Mouse (Mus musculus): ENCODE measurements around the gene Ranbp3. TPM values are rescaled to one million over a fixed set of nuclear protein-coding genes. Genes with fewer than 3 reads are reported as not detected.
A peak's percentile ranks its signal among the peaks of the same experiment; 100 is the strongest.

Gene Ranbp3
- polyA plus RNA-seq, 1 experiment from 2014 or later, result 105 TPM

- no peak overlapping the region for H3K9ac ChIP-seq
- no peaks in the 10 kb centered on the region for H3K27me3 ChIP-seq (ENCODE audit: insufficient read depth, low read length)
- DNase-seq (no peak), ATAC-seq (ENCODE audit: insufficient read depth) (no peak)
- H3K27ac ChIP-seq (ENCODE audit: low read depth), result no peak overlapping the region
- no peak overlapping the region for H3K4me2 ChIP-seq
- TF ChIP-seq CTCF (IDR thresholded peaks at IDR 0.05; ENCODE audit: low read depth), result no peak
- no peak overlapping the region for H3K4me3 ChIP-seq (ENCODE audit: low read depth, low read length)
- no peaks in the 10 kb centered on the region for H3K36me3 ChIP-seq (ENCODE audit: insufficient read depth)
- 0 out of 2 replicates have a peak, but pooled peaks cover 5% of the 10 kb centered on the region for H3K4me1 ChIP-seq (ENCODE audit: insufficient read depth)
- H3K9me3 ChIP-seq (ENCODE audit: low read depth, low read length), result no peaks in the 10 kb centered on the region
- WGBS, result 48% methylated on average over 4 of the region's 4 CpGs
Observed at GRCm38 (mm10) chr17:56631807-56632206, 41.3 kb upstream of the Ranbp3 start.

DNA sequence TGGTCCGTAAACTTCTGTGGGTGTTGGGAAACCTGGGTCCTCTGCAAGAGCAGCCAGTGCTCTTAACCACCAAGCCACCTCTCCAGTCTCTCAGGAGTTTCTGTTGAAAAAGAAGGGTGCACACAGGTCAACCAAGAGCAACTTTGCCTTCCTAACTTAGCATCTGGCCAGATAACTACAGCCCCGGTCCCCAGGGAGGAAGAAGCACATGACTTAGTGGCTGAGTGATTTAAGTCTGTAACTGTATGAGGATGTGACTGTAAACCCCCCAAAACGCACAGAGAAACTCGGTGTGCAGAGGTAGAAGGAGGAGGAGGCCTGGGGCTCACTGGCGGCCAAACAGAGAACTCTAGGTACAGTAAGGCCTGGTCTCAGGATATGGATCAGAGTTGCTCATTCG lies 39.1 kb upstream of the Ranbp3 start:
- ATAC-seq (ENCODE audit: insufficient read depth), result no peak
- Histone ChIP-seq H3K36me3 (ENCODE audit: insufficient read depth) (no peaks in the 10 kb centered on the region), H3K9ac (no peak overlapping the region), H3K4me2 (no peak overlapping the region), H3K27me3 (ENCODE audit: insufficient read depth, low read length) (no peaks in the 10 kb centered on the region), H3K27ac (ENCODE audit: low read depth) (no peak overlapping the region), H3K4me3 (ENCODE audit: low read depth, low read length) (no peak overlapping the region), H3K4me1 (ENCODE audit: insufficient read depth) (no peaks in the 10 kb centered on the region), H3K9me3 (ENCODE audit: low read depth, low read length) (no peaks in the 10 kb centered on the region)
- WGBS, result 81% methylated on average over 6 of the region's 6 CpGs
- DNase-seq, result no peak
- no peak for TF ChIP-seq CTCF (IDR thresholded peaks at IDR 0.05; ENCODE audit: low read depth)

GRCm38 (mm10) chr17:56643237-56643636 lies 29.9 kb upstream of the Ranbp3 start:
- WGBS, result 72% methylated on average over 4 of the region's 4 CpGs
- Histone ChIP-seq H3K9me3 (ENCODE audit: low read depth, low read length) (no peaks in the 10 kb centered on the region), H3K4me2 (no peak overlapping the region), H3K9ac (no peak overlapping the region), H3K4me3 (ENCODE audit: low read depth, low read length) (no peak overlapping the region), H3K4me1 (ENCODE audit: insufficient read depth) (no peaks in the 10 kb centered on the region), H3K27ac (ENCODE audit: low read depth) (no peak overlapping the region), H3K27me3 (ENCODE audit: insufficient read depth, low read length) (no peaks in the 10 kb centered on the region), H3K36me3 (ENCODE audit: insufficient read depth) (no peaks in the 10 kb centered on the region)
- ATAC-seq (ENCODE audit: insufficient read depth), result no peak
- TF ChIP-seq CTCF (IDR thresholded peaks at IDR 0.05; ENCODE audit: low read depth), result no peak
- DNase-seq, result no peak

DNA sequence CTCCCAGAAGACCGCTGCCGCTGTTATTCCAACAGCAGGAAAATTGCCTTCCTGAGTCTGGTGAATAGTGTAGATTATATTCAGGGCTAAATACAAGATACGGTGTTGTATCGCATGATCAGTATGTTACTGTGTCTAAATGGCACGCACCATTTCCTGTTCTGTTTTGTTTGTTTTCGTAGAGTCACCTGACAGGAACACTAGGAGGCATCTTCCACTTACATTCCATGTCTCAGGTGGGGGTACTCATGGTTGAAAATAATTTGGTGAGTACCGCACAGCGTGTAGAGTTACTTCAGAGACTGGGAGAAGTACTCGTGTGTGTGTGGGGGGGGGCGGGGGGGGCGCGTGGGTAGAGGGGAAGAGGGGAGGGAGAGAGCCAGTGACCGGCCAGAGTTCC lies 25.5 kb upstream of the Ranbp3 start:
- no peak overlapping the region for H3K9ac ChIP-seq
- DNase-seq (no peak), ATAC-seq (ENCODE audit: insufficient read depth) (0 out of 2 replicates have a peak, but pooled peaks have one; percentile 4)
- H3K9me3 ChIP-seq (ENCODE audit: low read depth, low read length), result no peaks in the 10 kb centered on the region
- no peak overlapping the region for H3K4me3 ChIP-seq (ENCODE audit: low read depth, low read length)
- 32% methylated on average over 13 of the region's 13 CpGs for WGBS
- H3K27me3 ChIP-seq (ENCODE audit: insufficient read depth, low read length), result no peaks in the 10 kb centered on the region
- no peak for TF ChIP-seq CTCF (IDR thresholded peaks at IDR 0.05; ENCODE audit: low read depth)
- no peaks in the 10 kb centered on the region for H3K36me3 ChIP-seq (ENCODE audit: insufficient read depth)
- no peaks in the 10 kb centered on the region for H3K4me1 ChIP-seq (ENCODE audit: insufficient read depth)
- no peak overlapping the region for H3K4me2 ChIP-seq
- H3K27ac ChIP-seq (ENCODE audit: low read depth), result no peak overlapping the region

- H3K4me2 ChIP-seq, result no peak overlapping the region
Observed at GRCm38 (mm10) chr17:56651801-56652200, 21.3 kb upstream of the Ranbp3 start.

GRCm38 (mm10) chr17:56654771-56655170 lies 18.3 kb upstream of the Ranbp3 start:
- Histone ChIP-seq H3K9me3 (ENCODE audit: low read depth, low read length) (no peaks in the 10 kb centered on the region), H3K9ac (no peak overlapping the region), H3K27me3 (ENCODE audit: insufficient read depth, low read length) (no peaks in the 10 kb centered on the region), H3K4me3 (ENCODE audit: low read depth, low read length) (no peak overlapping the region), H3K4me1 (ENCODE audit: insufficient read depth) (no peaks in the 10 kb centered on the region), H3K27ac (ENCODE audit: low read depth) (no peak overlapping the region), H3K36me3 (ENCODE audit: insufficient read depth) (no peaks in the 10 kb centered on the region), H3K4me2 (no peak overlapping the region)
- DNase-seq (no peak), ATAC-seq (ENCODE audit: insufficient read depth) (no peak)
- 57% methylated on average over 2 of the region's 2 CpGs for WGBS
- TF ChIP-seq CTCF (IDR thresholded peaks at IDR 0.05; ENCODE audit: low read depth), result no peak

More at GRCm38 (mm10) chr17:56651801-56652200, 21.3 kb upstream of the Ranbp3 start:
- peak; percentile 63; the same call in 1 of the 2 replicates for ATAC-seq (ENCODE audit: insufficient read depth)
- Histone ChIP-seq H3K36me3 (ENCODE audit: insufficient read depth) (no peaks in the 10 kb centered on the region), H3K27ac (ENCODE audit: low read depth) (no peak overlapping the region), H3K4me1 (ENCODE audit: insufficient read depth) (no peaks in the 10 kb centered on the region), H3K4me3 (ENCODE audit: low read depth, low read length) (no peak overlapping the region), H3K9me3 (ENCODE audit: low read depth, low read length) (no peaks in the 10 kb centered on the region), H3K27me3 (ENCODE audit: insufficient read depth, low read length) (no peaks in the 10 kb centered on the region), H3K9ac (no peak overlapping the region)
- WGBS, result 30% methylated on average over 10 of the region's 10 CpGs
- TF ChIP-seq CTCF (IDR thresholded peaks at IDR 0.05; ENCODE audit: low read depth), result no peak
- peak; percentile 62 for DNase-seq

DNA sequence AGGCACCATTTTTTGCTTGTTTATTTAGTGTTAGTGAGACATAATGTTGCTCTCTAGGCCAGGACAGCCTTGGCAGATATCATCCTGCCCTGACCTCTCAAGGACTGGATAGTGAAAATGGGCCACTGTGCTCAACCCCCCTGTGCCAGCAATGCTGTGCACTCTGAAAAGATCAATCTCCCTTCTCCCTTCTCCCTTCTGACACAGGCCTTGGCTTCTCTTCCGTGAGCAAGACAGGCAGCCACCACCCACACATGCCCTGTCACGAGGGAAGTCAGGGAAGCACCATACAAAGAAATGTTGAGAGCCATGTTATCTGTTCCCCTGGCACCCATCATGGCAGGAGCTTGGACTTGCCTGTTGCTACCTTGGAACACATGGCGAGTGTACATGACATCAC lies 17.8 kb upstream of the Ranbp3 start:
- WGBS, result 73% methylated on average over 3 of the region's 3 CpGs

DNA sequence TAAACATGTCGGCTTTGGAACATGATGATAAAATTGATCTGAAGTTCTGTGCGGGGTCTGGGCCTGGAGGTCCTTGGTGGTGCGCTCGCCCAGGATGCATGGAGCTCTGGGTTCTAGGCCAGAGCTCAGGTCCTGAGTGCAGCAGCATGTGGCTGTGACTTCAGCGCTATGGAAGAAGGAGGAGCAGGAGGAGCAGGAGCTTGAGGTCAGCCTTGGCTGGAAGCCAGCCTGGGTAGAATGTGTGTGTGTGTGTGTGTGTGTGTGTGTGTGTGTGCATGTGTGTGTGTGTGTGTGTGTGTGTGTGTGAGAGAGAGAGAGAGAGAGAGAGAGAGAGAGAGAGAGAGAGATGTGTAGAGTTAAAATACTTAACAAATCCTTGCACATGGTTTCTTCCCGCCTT lies 16.9 kb upstream of the Ranbp3 start:
- no peak for ATAC-seq (ENCODE audit: insufficient read depth)
- H3K36me3 ChIP-seq (ENCODE audit: insufficient read depth), result no peaks in the 10 kb centered on the region
- H3K4me1 ChIP-seq (ENCODE audit: insufficient read depth), result no peaks in the 10 kb centered on the region
- H3K4me3 ChIP-seq (ENCODE audit: low read depth, low read length), result no peak overlapping the region
- DNase-seq, result peak; percentile 40
- no peaks in the 10 kb centered on the region for H3K27me3 ChIP-seq (ENCODE audit: insufficient read depth, low read length)
- WGBS, result 68% methylated on average over 6 of the region's 6 CpGs
- no peak overlapping the region for H3K9ac ChIP-seq
- H3K4me2 ChIP-seq, result no peak overlapping the region
- H3K27ac ChIP-seq (ENCODE audit: low read depth), result no peak overlapping the region
- no peaks in the 10 kb centered on the region for H3K9me3 ChIP-seq (ENCODE audit: low read depth, low read length)
- TF ChIP-seq CTCF (IDR thresholded peaks at IDR 0.05; ENCODE audit: low read depth), result no peak

More for the DNA sequence above, 17.8 kb upstream of the Ranbp3 start:
- no peak for TF ChIP-seq CTCF (IDR thresholded peaks at IDR 0.05; ENCODE audit: low read depth)
- Histone ChIP-seq H3K4me3 (ENCODE audit: low read depth, low read length) (no peak overlapping the region), H3K9ac (no peak overlapping the region), H3K27me3 (ENCODE audit: insufficient read depth, low read length) (no peaks in the 10 kb centered on the region), H3K4me1 (ENCODE audit: insufficient read depth) (no peaks in the 10 kb centered on the region), H3K4me2 (no peak overlapping the region), H3K27ac (ENCODE audit: low read depth) (no peak overlapping the region), H3K9me3 (ENCODE audit: low read depth, low read length) (no peaks in the 10 kb centered on the region), H3K36me3 (ENCODE audit: insufficient read depth) (no peaks in the 10 kb centered on the region)
- ATAC-seq (ENCODE audit: insufficient read depth) (no peak), DNase-seq (no peak)
